Mouse (Mus musculus) limb, embryonic 10.5 days (tissue): ENCODE measurements around the gene Scap. TPM values are rescaled to one million over a fixed set of nuclear protein-coding genes. Genes with fewer than 3 reads are reported as not detected.
"Not testable (repeated sequence)": the region's sequence is repeated elsewhere in the genome, so short reads cannot be mapped to it uniquely, and the experiment has no call there.

ENCODE experiments used
- DNase-seq: peaks from one replicate; pipeline ENCODE4 v3.0.0-alpha.2; 2017; ENCODE audit warnings: low spot score
- H3K27ac ChIP-seq: fragments of 300-500 bp; sonication (generic); 2 replicates; pipeline ENCODE4 v1.5.1; 2016; ENCODE audit warnings: mild to moderate bottlenecking
- H3K27me3 ChIP-seq: fragments of 300-500 bp; sonication (generic); 2 replicates; pipeline ENCODE4 v1.6.1; 2016; ENCODE audit warnings: low read depth, mild to moderate bottlenecking; ENCODE audit not compliant: poor library complexity, severe bottlenecking
- H3K36me3 ChIP-seq: fragments of 300-500 bp; sonication (generic); 2 replicates; pipeline ENCODE4 v1.6.1; 2016; ENCODE audit warnings: mild to moderate bottlenecking, moderate library complexity
- H3K4me1 ChIP-seq: fragments of 300-500 bp; sonication (generic); 2 replicates; pipeline ENCODE4 v1.6.1; 2016
- H3K4me3 ChIP-seq: fragments of 300-500 bp; sonication (generic); 2 replicates; pipeline ENCODE4 v1.5.1; 2016; ENCODE audit warnings: mild to moderate bottlenecking, moderate library complexity
- H3K9me3 ChIP-seq: fragments of 300-500 bp; sonication (generic); replicated peaks from 2 replicates; pipeline ENCODE4 v1.6.1; 2016; ENCODE audit warnings: mild to moderate bottlenecking
- WGBS: fragments of 180-500 bp; shearing (Covaris S2); methylation state at CpG from one replicate; pipeline ENCODE4 v1.1.7; 2016; 5-methylcytosine and 5-hydroxymethylcytosine counted together
- polyA plus RNA-seq: library from polyadenylated mRNA; unstranded; fragments of >200 nt; fragmentation: Nextera tagmentation; extraction: Ambion mirVana; gene quantifications from 2 replicates; pipeline ENCODE4 v1.2.1, GENCODE M21; 2016

The Scap gene
- polyA plus RNA-seq, 1 experiment from 2014 or later: 41.7 TPM

- Histone ChIP-seq H3K36me3 (peaks cover 91% of the 10 kb centered on the region), H3K4me1 (no peaks in the 10 kb centered on the region), H3K9me3 (no peaks in the 10 kb centered on the region), H3K4me3 (no peak overlapping the region), H3K27ac (no peak overlapping the region), H3K27me3 (no peaks in the 10 kb centered on the region)
- 92% methylated on average over 6 of the region's 6 CpGs for WGBS
- no peak for DNase-seq
These were observed 17.7 kb upstream of the Scap start for GRCm38 (mm10) chr9:110315410-110315809.

- H3K4me3 ChIP-seq: no peak overlapping the region
- 97% methylated on average over 8 of the region's 8 CpGs for WGBS
- no peak for DNase-seq
- peaks cover 91% of the 10 kb centered on the region for H3K36me3 ChIP-seq
- no peaks in the 10 kb centered on the region for H3K9me3 ChIP-seq
- no peaks in the 10 kb centered on the region for H3K27me3 ChIP-seq
- no peak overlapping the region for H3K27ac ChIP-seq
- no peaks in the 10 kb centered on the region for H3K4me1 ChIP-seq
These were observed 17.2 kb upstream of the Scap start for GRCm38 (mm10) chr9:110315904-110316303.

GRCm38 (mm10) chr9:110316503-110316902 is 16.6 kb upstream of the Scap start:
- Histone ChIP-seq H3K27ac (no peak overlapping the region), H3K27me3 (no peaks in the 10 kb centered on the region), H3K9me3 (no peaks in the 10 kb centered on the region), H3K4me3 (no peak overlapping the region), H3K36me3 (peaks cover 91% of the 10 kb centered on the region), H3K4me1 (no peaks in the 10 kb centered on the region)
- 96% methylated on average over 8 of the region's 8 CpGs for WGBS
- DNase-seq: no peak

DNA sequence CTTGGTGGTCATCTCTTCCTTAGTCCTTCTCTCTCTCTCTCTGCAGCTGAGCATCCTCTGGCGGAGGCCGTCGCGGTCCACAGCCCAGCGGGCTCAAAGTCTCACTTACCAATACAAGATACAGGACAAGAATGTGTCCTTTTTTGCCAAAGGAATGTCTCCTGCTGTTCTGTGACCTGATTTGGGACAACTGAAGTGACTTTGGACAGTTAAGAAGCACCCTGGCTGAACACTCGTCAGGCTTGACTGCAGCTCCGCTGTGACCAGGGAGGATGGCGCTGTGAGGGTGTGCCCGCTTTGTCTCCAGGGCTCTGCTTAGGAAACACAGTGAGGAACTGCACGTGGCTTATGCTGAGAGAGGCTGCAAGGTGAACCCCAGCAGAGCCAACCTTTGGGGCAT is 12.3 kb upstream of the Scap start:
- Histone ChIP-seq H3K4me1 (no peaks in the 10 kb centered on the region), H3K4me3 (no peak overlapping the region), H3K36me3 (peaks cover 62% of the 10 kb centered on the region), H3K27me3 (no peaks in the 10 kb centered on the region), H3K9me3 (no peaks in the 10 kb centered on the region), H3K27ac (no peak overlapping the region)
- DNase-seq: no peak
- WGBS: 95% methylated on average over 10 of the region's 10 CpGs

DNA sequence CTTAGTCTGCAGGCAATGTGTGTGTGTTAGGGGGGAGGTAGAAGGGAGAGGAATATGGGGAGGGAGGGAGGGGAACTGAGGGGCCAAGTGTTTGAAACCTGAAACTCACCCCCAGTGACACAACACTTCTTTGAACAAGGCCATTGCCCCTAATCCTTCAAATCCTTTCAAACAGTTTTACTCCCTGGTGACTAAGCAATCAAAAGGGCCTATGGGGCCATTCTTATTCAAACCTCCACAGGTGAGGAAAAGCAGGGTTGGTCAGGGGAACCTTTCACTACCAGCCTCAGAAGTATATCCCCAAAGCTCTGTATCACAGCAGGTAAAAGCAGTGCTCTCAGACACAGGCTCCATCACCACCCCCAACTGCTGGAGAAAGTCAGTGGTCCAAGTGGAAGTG is 10.1 kb upstream of the Scap start:
- Histone ChIP-seq H3K4me1 (no peaks in the 10 kb centered on the region), H3K36me3 (peaks cover 46% of the 10 kb centered on the region), H3K9me3 (no peaks in the 10 kb centered on the region), H3K4me3 (no peak overlapping the region), H3K27ac (no peak overlapping the region), H3K27me3 (no peaks in the 10 kb centered on the region)
- no peak for DNase-seq

GRCm38 (mm10) chr9:110324181-110324580 is 8.9 kb upstream of the Scap start:
- H3K9me3 ChIP-seq: no peaks in the 10 kb centered on the region
- no peak overlapping the region for H3K4me3 ChIP-seq
- DNase-seq: no peak
- H3K27ac ChIP-seq: no peak overlapping the region
- H3K4me1 ChIP-seq: no peaks in the 10 kb centered on the region
- peaks cover 34% of the 10 kb centered on the region for H3K36me3 ChIP-seq
- H3K27me3 ChIP-seq: no peaks in the 10 kb centered on the region
- WGBS: 89% methylated on average over 1 of the region's 1 CpGs

GRCm38 (mm10) chr9:110328178-110328577 is 4.9 kb upstream of the Scap start:
- H3K9me3 ChIP-seq: no peaks in the 10 kb centered on the region
- no peak overlapping the region for H3K4me3 ChIP-seq
- H3K4me1 ChIP-seq: 0 out of 2 replicates have a peak, but pooled peaks cover 7% of the 10 kb centered on the region
- H3K27ac ChIP-seq: no peak overlapping the region
- H3K27me3 ChIP-seq: no peaks in the 10 kb centered on the region
- WGBS: 87% methylated on average over 2 of the region's 2 CpGs
- no peak for DNase-seq
- no peaks in the 10 kb centered on the region for H3K36me3 ChIP-seq

DNA sequence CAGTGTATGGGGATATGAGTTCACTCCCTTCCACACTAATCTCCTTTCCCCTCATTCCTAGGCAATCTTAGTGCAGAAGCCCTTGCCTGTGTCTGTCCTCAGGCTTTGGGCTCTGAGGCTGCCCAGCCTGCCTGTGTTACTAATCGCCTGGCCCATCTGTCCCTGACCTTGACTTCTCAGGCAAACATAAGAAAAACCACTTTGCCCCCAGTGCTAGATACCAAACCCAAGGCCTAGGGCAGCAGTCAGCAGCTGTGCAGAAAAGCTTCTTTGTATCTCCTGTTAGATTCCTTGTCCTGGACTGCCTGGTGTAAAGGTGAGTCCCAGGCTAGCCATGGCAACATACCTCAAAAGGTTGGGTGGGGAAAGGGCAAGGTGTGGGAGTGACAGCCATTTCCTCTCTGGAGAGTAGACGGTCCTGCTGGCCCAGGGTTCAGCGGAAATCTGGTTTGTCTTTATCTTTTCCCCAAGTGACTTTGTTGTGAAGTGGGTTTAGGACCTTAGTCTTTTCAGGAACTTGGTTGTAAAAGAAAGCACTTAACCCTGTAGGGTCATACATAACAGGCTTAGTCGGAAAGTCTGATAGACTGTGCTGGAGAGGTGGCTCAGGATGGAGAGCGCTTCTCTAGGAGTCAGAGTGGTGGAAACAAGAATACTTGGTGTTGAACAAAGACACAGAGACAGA is 4.0 kb upstream of the Scap start:
- Histone ChIP-seq H3K9me3 (no peaks in the 10 kb centered on the region), H3K27ac (no peak overlapping the region), H3K36me3 (no peaks in the 10 kb centered on the region), H3K27me3 (no peaks in the 10 kb centered on the region), H3K4me3 (no peak overlapping the region), H3K4me1 (peaks cover 11% of the 10 kb centered on the region)
- 66% methylated on average over 5 of the region's 5 CpGs for WGBS
- DNase-seq: no peak

DNA sequence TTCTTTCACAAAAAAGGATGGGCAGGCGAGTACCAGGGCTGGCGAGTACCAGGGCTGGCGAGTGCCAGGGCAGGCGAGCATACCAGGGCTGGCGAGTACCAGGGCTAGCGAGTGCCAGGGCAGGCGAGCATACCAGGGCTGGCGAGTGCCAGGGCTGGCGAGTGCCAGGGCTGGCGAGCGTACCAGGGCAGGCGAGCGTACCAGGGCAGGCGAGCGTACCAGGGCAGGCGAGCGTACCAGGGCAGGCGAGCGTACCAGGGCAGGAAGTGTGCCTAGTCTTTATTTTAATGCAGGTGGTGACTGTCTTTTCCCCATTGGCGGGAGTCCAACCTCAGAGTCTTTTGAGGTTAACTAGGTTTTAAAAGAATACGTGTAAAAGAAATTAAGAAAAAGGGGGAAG is 3.4 kb upstream of the Scap start:
- WGBS: 88% methylated on average over 21 of the region's 21 CpGs
- Histone ChIP-seq H3K36me3 (no peaks in the 10 kb centered on the region), H3K27me3 (no peaks in the 10 kb centered on the region), H3K4me1 (peaks cover 16% of the 10 kb centered on the region), H3K9me3 (no peaks in the 10 kb centered on the region), H3K4me3 (no peak overlapping the region), H3K27ac (no peak overlapping the region)
- no peak for DNase-seq

DNA sequence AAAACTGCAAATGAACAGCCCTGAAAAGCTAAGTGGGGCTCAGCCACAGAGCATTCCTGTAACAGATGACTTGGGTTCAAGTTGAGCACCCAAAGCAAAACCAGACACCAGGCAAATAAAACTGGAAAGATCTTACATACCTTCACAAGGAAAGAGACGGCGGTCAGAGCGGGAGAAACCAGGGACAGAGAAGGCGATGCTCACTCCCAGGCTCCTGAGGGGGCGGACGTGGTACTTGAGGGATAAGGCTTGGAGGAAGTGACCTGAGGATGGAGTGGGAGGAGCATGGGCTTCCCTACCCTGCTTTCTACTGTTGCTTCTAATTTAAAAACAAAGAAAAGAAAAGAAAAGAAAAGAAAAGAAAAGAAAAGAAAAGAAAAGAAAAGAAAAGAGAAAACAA is 2.7 kb upstream of the Scap start:
- WGBS: 59% methylated on average over 6 of the region's 6 CpGs
- H3K9me3 ChIP-seq: no peaks in the 10 kb centered on the region
- H3K4me3 ChIP-seq: no peak overlapping the region
- no peaks in the 10 kb centered on the region for H3K36me3 ChIP-seq
- no peak for DNase-seq
- no peaks in the 10 kb centered on the region for H3K27me3 ChIP-seq
- no peak overlapping the region for H3K27ac ChIP-seq
- H3K4me1 ChIP-seq: peaks cover 19% of the 10 kb centered on the region

DNA sequence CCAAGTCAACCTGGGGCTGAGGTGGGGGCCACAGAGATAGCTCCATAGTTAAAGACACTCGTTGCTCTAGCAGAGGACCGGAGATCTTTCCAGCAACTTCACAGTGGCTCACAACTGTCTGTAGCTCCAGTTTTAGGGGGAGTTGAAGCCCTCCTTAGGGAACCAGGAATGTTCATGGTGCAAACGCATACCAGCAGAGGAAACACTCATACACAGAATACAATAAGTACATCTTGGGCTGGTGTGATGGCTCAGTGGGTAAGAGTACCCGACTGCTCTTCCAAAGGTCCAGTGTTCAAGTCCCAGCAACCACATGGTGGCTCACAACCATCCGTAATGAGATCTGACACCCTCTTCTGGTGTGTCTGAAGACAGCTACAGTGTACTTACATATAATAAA is 2.2 kb upstream of the Scap start:
- peaks cover 19% of the 10 kb centered on the region for H3K4me1 ChIP-seq
- not testable (repeated sequence) for H3K27ac ChIP-seq, H3K27me3 ChIP-seq, H3K4me3 ChIP-seq, DNase-seq, H3K36me3 ChIP-seq, H3K9me3 ChIP-seq
- WGBS: 91% methylated on average over 5 of the region's 5 CpGs

DNA sequence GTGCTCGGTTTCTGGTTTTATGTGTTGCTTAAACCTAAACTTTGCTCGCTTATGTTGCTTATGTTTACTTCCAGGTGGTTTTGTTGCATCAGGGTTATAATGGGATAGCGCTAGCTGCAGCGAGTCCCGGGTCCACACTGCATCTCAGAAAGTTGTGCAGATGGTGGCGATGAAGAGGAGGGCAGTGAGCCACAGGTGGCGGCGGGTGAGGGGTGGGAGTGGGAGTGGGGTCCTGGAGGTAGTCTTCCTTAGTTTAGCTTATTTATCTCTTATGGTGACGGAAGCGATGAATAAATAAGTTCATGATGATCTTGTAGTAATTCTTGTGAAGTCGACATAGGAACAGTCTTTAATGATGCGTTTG is 790 bp downstream of the Scap start:
- Histone ChIP-seq H3K27ac (peak overlapping the region; percentile 85), H3K9me3 (no peaks in the 10 kb centered on the region), H3K27me3 (no peaks in the 10 kb centered on the region), H3K36me3 (no peaks in the 10 kb centered on the region), H3K4me3 (peak overlapping the region; percentile 80), H3K4me1 (peaks cover 23% of the 10 kb centered on the region)
- 13% methylated on average over 12 of the region's 12 CpGs for WGBS
- no peak for DNase-seq

GRCm38 (mm10) chr9:110334849-110335248 is 1.8 kb downstream of the Scap start:
- no peak for DNase-seq
- Histone ChIP-seq H3K27me3 (no peaks in the 10 kb centered on the region), H3K36me3 (no peaks in the 10 kb centered on the region), H3K27ac (no peak overlapping the region), H3K9me3 (no peaks in the 10 kb centered on the region), H3K4me3 (0 out of 2 replicates have a peak overlapping the region, but pooled peaks have one; percentile 80), H3K4me1 (peaks cover 20% of the 10 kb centered on the region)
- 80% methylated on average over 8 of the region's 8 CpGs for WGBS
